Mouse (Mus musculus): ENCODE data around the gene Spata31d1d.

The Spata31d1d gene

DNA sequence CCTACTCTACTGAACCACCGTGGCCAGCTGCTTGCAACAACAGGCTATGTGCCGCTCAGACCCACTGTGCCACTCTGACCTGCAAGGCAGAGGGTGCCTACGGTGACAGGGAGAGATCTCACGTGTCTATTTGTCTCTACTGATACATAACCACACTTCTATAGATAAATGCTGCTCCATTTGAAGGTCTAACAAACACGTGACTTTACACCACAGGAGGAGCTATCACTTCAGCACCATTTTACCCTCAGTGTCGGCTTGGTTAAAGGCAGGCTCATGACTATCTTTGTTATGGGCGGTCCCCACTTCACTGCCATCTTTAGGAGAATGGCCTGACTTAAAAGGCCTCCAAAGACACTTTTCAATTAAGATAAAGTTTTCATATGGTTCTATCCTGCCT, 48.9 kb downstream of the Spata31d1d start:
- no peak for DNase-seq (ENCODE audit: inconsistent age in 2 of 2, low spot score in 1 of 2)

DNA sequence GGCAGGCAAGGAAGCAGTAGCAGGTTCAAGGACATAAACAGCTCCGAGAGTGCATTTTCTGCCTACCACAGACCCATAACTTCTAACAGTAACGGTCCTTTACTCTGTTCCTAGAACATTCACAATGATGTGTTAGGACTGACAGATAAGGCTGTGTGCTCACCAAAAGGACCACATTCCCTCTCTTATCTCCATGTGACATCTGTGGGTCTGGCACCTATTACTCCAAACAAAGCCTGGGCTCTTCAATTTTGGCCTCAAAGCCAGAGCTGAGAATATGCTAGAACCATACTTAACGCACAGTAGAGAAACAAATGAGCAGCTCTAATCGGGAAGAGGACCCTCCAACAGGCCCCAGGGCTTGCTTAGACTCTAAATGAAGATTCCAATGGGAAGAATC, 51.6 kb downstream of the Spata31d1d start:
- no peak for DNase-seq (ENCODE audit: inconsistent age in 2 of 2, low spot score in 1 of 2)

DNA sequence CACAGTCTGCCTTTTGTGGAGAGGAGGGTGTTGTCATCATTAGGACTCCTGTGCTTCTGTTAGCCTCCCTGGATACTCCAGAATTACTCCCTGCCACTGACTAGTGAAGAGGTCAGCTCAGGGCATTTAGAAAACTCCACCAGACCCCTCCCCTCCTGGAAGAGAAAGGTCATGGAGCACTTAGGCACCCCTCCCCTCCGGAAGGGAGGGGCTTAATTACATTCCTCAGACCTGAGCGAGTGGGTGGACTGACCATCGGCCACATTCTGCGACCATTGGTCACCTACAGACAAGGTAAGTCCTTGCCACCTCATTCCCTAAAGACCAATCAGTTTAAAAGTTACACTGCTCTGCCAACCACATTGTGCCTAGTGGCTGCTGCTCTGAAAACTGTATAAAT, 52.2 kb downstream of the Spata31d1d start:
- no peak for DNase-seq (ENCODE audit: inconsistent age in 2 of 2, low spot score in 1 of 2)

DNA sequence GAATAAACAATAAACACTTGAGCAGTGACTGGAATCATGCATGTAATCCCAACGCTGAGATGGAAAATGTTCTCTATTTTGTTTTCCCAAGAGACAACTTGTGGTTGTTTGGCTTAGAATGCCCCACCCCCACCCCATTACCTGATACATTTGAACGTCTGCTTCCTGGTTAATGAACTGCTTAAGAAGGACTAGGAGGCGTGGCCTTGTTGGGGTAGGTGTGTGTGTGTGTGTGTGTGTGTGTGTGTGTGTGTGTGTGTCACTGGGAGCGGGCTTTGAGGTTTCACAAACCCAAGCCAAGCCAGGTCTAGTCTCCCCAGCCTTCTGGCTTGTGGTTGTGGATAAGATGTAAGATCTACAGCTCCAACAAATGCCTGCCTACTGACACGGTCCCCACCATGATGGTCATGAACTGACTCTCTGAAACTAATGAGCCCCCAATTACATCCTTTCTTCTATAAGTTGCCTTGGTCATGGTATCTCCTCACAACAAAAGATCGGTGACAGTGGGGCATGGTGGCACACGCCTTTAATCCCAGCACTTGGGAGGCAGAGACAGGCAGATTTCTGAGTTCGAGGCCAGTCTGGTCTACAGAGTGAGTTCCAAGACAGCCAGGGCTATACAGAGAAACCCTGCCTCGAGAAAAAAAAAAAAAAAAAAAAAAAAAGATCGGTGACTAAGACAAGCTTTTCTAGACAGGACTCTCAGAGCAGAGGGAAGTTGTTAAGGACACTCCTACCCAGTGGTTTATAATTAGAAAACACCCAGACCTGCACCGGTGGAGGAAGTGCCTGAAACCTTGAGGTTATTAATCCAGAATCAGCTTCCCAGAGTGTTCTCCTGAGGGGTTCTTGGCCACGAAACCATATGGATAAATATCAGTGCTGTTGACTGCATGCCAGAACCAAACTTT, 55.0 kb downstream of the Spata31d1d start:
- no peak for DNase-seq (ENCODE audit: inconsistent age in 2 of 2, low spot score in 1 of 2)

Data from adrenal gland, adult (tissue).